Mouse (Mus musculus): ENCODE measurements around the gene Sft2d1. TPM values are rescaled to one million over a fixed set of nuclear protein-coding genes. Genes with fewer than 3 reads are reported as not detected.

Sft2d1 gene
- polyA plus RNA-seq, 1 experiment from 2014 or later, result 87.8 TPM

- Histone ChIP-seq H3K4me2 (0 out of 2 replicates have a peak overlapping the region, but pooled peaks have one; percentile 99), H3K9ac (no peak overlapping the region)
Measured at GRCm38 (mm10) chr17:8342706-8343105, 31.8 kb downstream of the Sft2d1 start.

GRCm38 (mm10) chr17:8343416-8343815, 32.5 kb downstream of the Sft2d1 start:
- Histone ChIP-seq H3K4me1 (peaks cover 25% of the 10 kb centered on the region), H3K4me3 (replicated peaks) (no peak overlapping the region), H3K9ac (no peak overlapping the region), H3K36me3 (replicated peaks) (no peaks in the 10 kb centered on the region), H3K4me2 (no peak overlapping the region), H3K27ac (no peak overlapping the region), H3K9me3 (no peaks in the 10 kb centered on the region), H3K27me3 (peaks cover 49% of the 10 kb centered on the region)
- ATAC-seq (ENCODE audit: low FRiP score), result no peak
- WGBS, result 81% methylated on average over 6 of the region's 6 CpGs

More at GRCm38 (mm10) chr17:8342706-8343105, 31.8 kb downstream of the Sft2d1 start:
- Histone ChIP-seq H3K36me3 (replicated peaks) (no peaks in the 10 kb centered on the region), H3K27ac (no peak overlapping the region), H3K27me3 (peaks cover 51% of the 10 kb centered on the region), H3K4me1 (peaks cover 25% of the 10 kb centered on the region), H3K9me3 (no peaks in the 10 kb centered on the region), H3K4me3 (replicated peaks) (no peak overlapping the region)
- ATAC-seq (ENCODE audit: low FRiP score), result no peak
- WGBS, result 44% methylated on average over 5 of the region's 5 CpGs

GRCm38 (mm10) chr17:8347765-8348285, 36.9 kb downstream of the Sft2d1 start:
- Histone ChIP-seq H3K4me1 (peaks cover 12% of the 10 kb centered on the region), H3K36me3 (replicated peaks) (no peaks in the 10 kb centered on the region), H3K9me3 (no peaks in the 10 kb centered on the region), H3K4me3 (replicated peaks) (no peak overlapping the region), H3K27ac (no peak overlapping the region), H3K27me3 (0 out of 2 replicates have a peak, but pooled peaks cover 6% of the 10 kb centered on the region), H3K9ac (no peak overlapping the region), H3K4me2 (no peak overlapping the region)
- WGBS, result 72% methylated on average over 5 of the region's 5 CpGs
- no peak for ATAC-seq (ENCODE audit: low FRiP score)

- no peaks in the 10 kb centered on the region for H3K36me3 ChIP-seq (replicated peaks)
- no peak overlapping the region for H3K4me2 ChIP-seq
- peaks cover 9% of the 10 kb centered on the region for H3K4me1 ChIP-seq
- H3K27ac ChIP-seq, result no peak overlapping the region
- WGBS, result 87% methylated on average over 4 of the region's 4 CpGs
- H3K9ac ChIP-seq, result no peak overlapping the region
- no peak for ATAC-seq (ENCODE audit: low FRiP score)
- no peak overlapping the region for H3K4me3 ChIP-seq (replicated peaks)
- H3K27me3 ChIP-seq, result no peaks in the 10 kb centered on the region
- H3K9me3 ChIP-seq, result no peaks in the 10 kb centered on the region
Measured at GRCm38 (mm10) chr17:8348941-8349340, 38.0 kb downstream of the Sft2d1 start.

GRCm38 (mm10) chr17:8351088-8351487, 40.2 kb downstream of the Sft2d1 start:
- WGBS, result 23% methylated on average over 7 of the region's 7 CpGs
- Histone ChIP-seq H3K27ac (no peak overlapping the region), H3K27me3 (no peaks in the 10 kb centered on the region)

GRCm38 (mm10) chr17:8355692-8356091, 44.8 kb downstream of the Sft2d1 start, which contains the start of gene T2:
T2 (plus strand) TSS chr17:8355992.
- Histone ChIP-seq H3K27me3 (no peaks in the 10 kb centered on the region), H3K9me3 (no peaks in the 10 kb centered on the region), H3K9ac (no peak within 1 kb of the TSS), H3K36me3 (replicated peaks) (no peaks in the 10 kb centered on the region), H3K4me2 (no peak within 1 kb of the TSS), H3K4me3 (replicated peaks) (no peak within 1 kb of the TSS), H3K4me1 (peaks cover 9% of the 10 kb centered on the region), H3K27ac (no peak within 1 kb of the TSS)
- 91% methylated on average over 6 of the region's 6 CpGs for WGBS
- ATAC-seq (ENCODE audit: low FRiP score), result no peak

More at GRCm38 (mm10) chr17:8351088-8351487, 40.2 kb downstream of the Sft2d1 start:
- Histone ChIP-seq H3K9me3 (no peaks in the 10 kb centered on the region), H3K36me3 (replicated peaks) (no peaks in the 10 kb centered on the region), H3K4me2 (no peak overlapping the region), H3K4me3 (replicated peaks) (no peak overlapping the region), H3K9ac (no peak overlapping the region), H3K4me1 (peaks cover 9% of the 10 kb centered on the region)
- no peak for ATAC-seq (ENCODE audit: low FRiP score)

- no peak overlapping the region for H3K4me3 ChIP-seq (replicated peaks)
- WGBS, result 94% methylated on average over 6 of the region's 6 CpGs
- H3K4me2 ChIP-seq, result no peak overlapping the region
- H3K9me3 ChIP-seq, result no peaks in the 10 kb centered on the region
- no peaks in the 10 kb centered on the region for H3K36me3 ChIP-seq (replicated peaks)
- no peak overlapping the region for H3K27ac ChIP-seq
- H3K27me3 ChIP-seq, result no peaks in the 10 kb centered on the region
- no peak for ATAC-seq (ENCODE audit: low FRiP score)
- H3K9ac ChIP-seq, result no peak overlapping the region
- peaks cover 13% of the 10 kb centered on the region; the same call in 1 of the 2 replicates for H3K4me1 ChIP-seq
Measured at GRCm38 (mm10) chr17:8357498-8357897, 46.6 kb downstream of the Sft2d1 start.

GRCm38 (mm10) chr17:8360876-8361275, 50.0 kb downstream of the Sft2d1 start:
- Histone ChIP-seq H3K4me3 (replicated peaks) (no peak overlapping the region), H3K9ac (no peak overlapping the region)

GRCm38 (mm10) chr17:8361281-8362103, 50.6 kb downstream of the Sft2d1 start:
- Histone ChIP-seq H3K27ac (no peak overlapping the region), H3K4me1 (peaks cover 17% of the 10 kb centered on the region), H3K4me3 (replicated peaks) (no peak overlapping the region), H3K27me3 (no peaks in the 10 kb centered on the region), H3K9me3 (no peaks in the 10 kb centered on the region), H3K9ac (no peak overlapping the region), H3K36me3 (replicated peaks) (no peaks in the 10 kb centered on the region), H3K4me2 (no peak overlapping the region)
- no peak for ATAC-seq (ENCODE audit: low FRiP score)
- 65% methylated on average over 10 of the region's 10 CpGs for WGBS

More at GRCm38 (mm10) chr17:8360876-8361275, 50.0 kb downstream of the Sft2d1 start:
- Histone ChIP-seq H3K27ac (no peak overlapping the region), H3K36me3 (replicated peaks) (no peaks in the 10 kb centered on the region), H3K4me1 (peaks cover 13% of the 10 kb centered on the region; the same call in 1 of the 2 replicates), H3K4me2 (no peak overlapping the region), H3K27me3 (no peaks in the 10 kb centered on the region), H3K9me3 (no peaks in the 10 kb centered on the region)
- ATAC-seq (ENCODE audit: low FRiP score), result no peak
- 87% methylated on average over 5 of the region's 5 CpGs for WGBS

- Histone ChIP-seq H3K4me2 (peak overlapping the region; percentile 43), H3K27me3 (no peaks in the 10 kb centered on the region), H3K4me1 (peaks cover 61% of the 10 kb centered on the region), H3K27ac (peak overlapping the region; percentile 97), H3K9me3 (no peaks in the 10 kb centered on the region), H3K36me3 (replicated peaks) (no peaks in the 10 kb centered on the region), H3K9ac (peak overlapping the region; percentile 44), H3K4me3 (replicated peaks) (no peak overlapping the region)
- peak; percentile 52 for ATAC-seq (ENCODE audit: low FRiP score)
- WGBS, result 12% methylated on average over 20 of the region's 20 CpGs
Measured at GRCm38 (mm10) chr17:8367514-8368480, 56.9 kb downstream of the Sft2d1 start.

GRCm38 (mm10) chr17:8368570-8368969, 57.7 kb downstream of the Sft2d1 start:
- H3K27me3 ChIP-seq, result no peaks in the 10 kb centered on the region
- H3K4me3 ChIP-seq (replicated peaks), result no peak overlapping the region
- no peaks in the 10 kb centered on the region for H3K9me3 ChIP-seq
- peak overlapping the region; percentile 97 for H3K27ac ChIP-seq
- peak; percentile 74 for ATAC-seq (ENCODE audit: low FRiP score)
- peak overlapping the region; percentile 43 for H3K4me2 ChIP-seq
- 5% methylated on average over 8 of the region's 8 CpGs for WGBS
- H3K4me1 ChIP-seq, result peaks cover 69% of the 10 kb centered on the region
- H3K36me3 ChIP-seq (replicated peaks), result no peaks in the 10 kb centered on the region
- peak overlapping the region; percentile 44 for H3K9ac ChIP-seq

- Histone ChIP-seq H3K9ac (no peak overlapping the region), H3K27ac (peak overlapping the region; percentile 97), H3K27me3 (no peaks in the 10 kb centered on the region), H3K9me3 (no peaks in the 10 kb centered on the region), H3K4me1 (peaks cover 69% of the 10 kb centered on the region), H3K4me3 (replicated peaks) (no peak overlapping the region), H3K36me3 (replicated peaks) (no peaks in the 10 kb centered on the region), H3K4me2 (peak overlapping the region; percentile 43; the same call in 1 of the 2 replicates)
- WGBS, result 30% methylated on average over 2 of the region's 2 CpGs
- no peak for ATAC-seq (ENCODE audit: low FRiP score)
Measured at GRCm38 (mm10) chr17:8369171-8369570, 58.3 kb downstream of the Sft2d1 start.
